Mouse (Mus musculus): Measurements from ENCODE around the gene Apobec2. TPM values are rescaled to one million over a fixed set of nuclear protein-coding genes. Genes with fewer than 3 reads are reported as not detected.

The Apobec2 gene
- polyA plus RNA-seq, 1 experiment from 2014 or later: 9.9 TPM

DNA sequence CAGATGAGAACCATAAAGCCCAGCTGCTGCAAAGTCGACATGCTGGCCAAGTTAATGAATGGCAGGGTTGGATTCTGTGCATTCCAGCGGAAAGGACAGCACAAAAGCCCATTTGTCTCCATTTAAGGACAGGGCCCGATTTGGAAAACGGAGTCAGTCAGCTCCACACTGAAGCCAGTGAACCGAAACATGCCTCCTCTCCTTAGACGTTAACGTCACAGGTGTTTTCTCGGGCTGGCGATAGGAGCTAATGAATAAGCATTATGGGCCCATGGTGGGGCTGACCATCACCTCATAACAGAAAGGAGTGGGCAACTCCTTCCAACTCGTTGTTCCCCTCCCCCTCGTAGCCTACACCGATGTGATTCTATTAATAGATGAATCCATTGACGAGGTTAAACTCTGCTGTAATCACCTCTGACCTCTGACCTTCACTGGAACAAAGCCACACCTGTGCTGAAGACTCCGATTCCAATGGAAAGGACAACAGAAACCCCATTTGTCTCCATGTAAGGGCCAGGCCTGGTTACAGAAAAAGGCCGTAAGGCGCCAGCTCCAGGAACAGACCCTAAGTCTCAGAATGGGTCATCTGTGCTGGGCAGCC is 10.9 kb upstream of the Apobec2 start:
- Histone ChIP-seq H3K4me2 (ENCODE audit: low read depth, low read length) (no peak overlapping the region), H3K4me1 (replicated peaks; ENCODE audit: control insufficient read depth, insufficient read depth, low read length) (no peaks in the 10 kb centered on the region), H3K27me3 (ENCODE audit: control insufficient read depth, insufficient read depth, low read depth, low read length) (no peaks in the 10 kb centered on the region), H3K27ac (ENCODE audit: low read length) (no peak overlapping the region), H3K9me3 (ENCODE audit: control insufficient read depth, low read length) (no peaks in the 10 kb centered on the region), H3K4me3 (ENCODE audit: low read length) (no peak overlapping the region), H3K9ac (ENCODE audit: low read length) (no peak overlapping the region), H3K36me3 (ENCODE audit: control insufficient read depth, insufficient read depth, low read length) (no peaks in the 10 kb centered on the region)
- no peak for ATAC-seq (ENCODE audit: low read depth)
- WGBS: 74% methylated on average over 16 of the region's 16 CpGs

- H3K9me3 ChIP-seq (ENCODE audit: control insufficient read depth, low read length): no peaks in the 10 kb centered on the region
- no peaks in the 10 kb centered on the region for H3K4me1 ChIP-seq (replicated peaks; ENCODE audit: control insufficient read depth, insufficient read depth, low read length)
- no peaks in the 10 kb centered on the region for H3K36me3 ChIP-seq (ENCODE audit: control insufficient read depth, insufficient read depth, low read length)
- WGBS: 57% methylated on average over 7 of the region's 7 CpGs
- no peak overlapping the region for H3K27ac ChIP-seq (ENCODE audit: low read length)
- H3K9ac ChIP-seq (ENCODE audit: low read length): no peak overlapping the region
- no peak overlapping the region for H3K4me3 ChIP-seq (ENCODE audit: low read length)
- no peak for ATAC-seq (ENCODE audit: low read depth)
- H3K4me2 ChIP-seq (ENCODE audit: low read depth, low read length): no peak overlapping the region
- H3K27me3 ChIP-seq (ENCODE audit: control insufficient read depth, insufficient read depth, low read depth, low read length): no peaks in the 10 kb centered on the region
These were observed 10.2 kb upstream of the Apobec2 start for GRCm38 (mm10) chr17:48442745-48443457.

DNA sequence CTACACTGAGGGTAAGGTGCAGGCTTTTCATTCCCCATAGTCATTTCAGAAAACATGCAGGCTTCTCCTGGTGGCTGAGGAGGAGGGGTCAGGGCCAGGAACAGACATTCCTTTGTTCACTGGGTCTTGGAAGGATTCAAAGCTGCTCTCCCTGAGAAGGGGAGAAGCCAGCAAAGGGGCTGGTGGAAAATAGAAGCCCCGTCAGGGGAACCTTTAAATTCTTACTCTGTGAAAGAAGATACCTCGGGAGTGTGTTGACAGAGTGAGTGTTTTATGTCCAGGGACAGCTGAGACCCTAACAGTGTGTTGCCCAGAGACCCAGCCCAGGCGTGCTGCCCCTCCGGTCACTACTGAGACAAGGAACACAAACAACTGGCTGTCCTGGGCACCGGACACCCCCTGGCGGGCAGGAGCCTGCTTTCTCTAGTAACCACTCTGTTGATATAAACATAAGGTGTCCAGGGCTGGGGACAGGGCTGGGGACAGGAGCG is 4.7 kb upstream of the Apobec2 start:
- 15% methylated on average over 7 of the region's 7 CpGs for WGBS
- Histone ChIP-seq H3K9me3 (ENCODE audit: control insufficient read depth, low read length) (no peaks in the 10 kb centered on the region), H3K27ac (ENCODE audit: low read length) (peak overlapping the region; percentile 50), H3K4me2 (ENCODE audit: low read depth, low read length) (no peak overlapping the region), H3K9ac (ENCODE audit: low read length) (no peak overlapping the region), H3K4me3 (ENCODE audit: low read length) (no peak overlapping the region), H3K27me3 (ENCODE audit: control insufficient read depth, insufficient read depth, low read depth, low read length) (no peaks in the 10 kb centered on the region), H3K4me1 (replicated peaks; ENCODE audit: control insufficient read depth, insufficient read depth, low read length) (peaks cover 14% of the 10 kb centered on the region), H3K36me3 (ENCODE audit: control insufficient read depth, insufficient read depth, low read length) (no peaks in the 10 kb centered on the region)
- ATAC-seq (ENCODE audit: low read depth): peak; percentile 34

GRCm38 (mm10) chr17:48436487-48436886 is 3.8 kb upstream of the Apobec2 start:
- Histone ChIP-seq H3K9me3 (ENCODE audit: control insufficient read depth, low read length) (no peaks in the 10 kb centered on the region), H3K36me3 (ENCODE audit: control insufficient read depth, insufficient read depth, low read length) (no peaks in the 10 kb centered on the region), H3K4me2 (ENCODE audit: low read depth, low read length) (no peak overlapping the region), H3K27me3 (ENCODE audit: control insufficient read depth, insufficient read depth, low read depth, low read length) (no peaks in the 10 kb centered on the region), H3K4me1 (replicated peaks; ENCODE audit: control insufficient read depth, insufficient read depth, low read length) (peaks cover 17% of the 10 kb centered on the region), H3K27ac (ENCODE audit: low read length) (peak overlapping the region; percentile 50; the same call in 1 of the 2 replicates), H3K4me3 (ENCODE audit: low read length) (no peak overlapping the region), H3K9ac (ENCODE audit: low read length) (no peak overlapping the region)
- ATAC-seq (ENCODE audit: low read depth): no peak
- WGBS: 45% methylated on average over 1 of the region's 1 CpGs

DNA sequence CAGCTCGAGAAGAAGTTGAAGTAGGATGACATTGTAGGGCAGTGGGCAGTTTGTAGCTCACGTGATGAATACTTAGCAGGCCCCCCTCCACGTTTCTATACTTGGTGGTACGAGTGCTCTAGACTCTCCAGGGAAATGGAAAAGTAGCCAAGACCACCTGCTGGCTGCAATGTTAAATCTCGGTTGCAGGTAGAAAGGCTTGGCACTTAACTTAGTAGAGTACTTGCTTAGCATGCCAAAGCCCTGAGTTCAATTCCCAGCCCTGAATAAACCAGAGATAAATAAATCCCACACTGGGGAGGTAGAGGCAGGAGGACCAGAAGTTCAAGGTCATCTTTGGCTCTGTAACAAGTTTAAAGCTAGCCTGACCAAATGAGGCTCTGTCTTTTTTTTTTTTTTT is 1.7 kb upstream of the Apobec2 start:
- H3K9me3 ChIP-seq (ENCODE audit: control insufficient read depth, low read length): no peaks in the 10 kb centered on the region
- no peak overlapping the region for H3K27ac ChIP-seq (ENCODE audit: low read length)
- ATAC-seq (ENCODE audit: low read depth): no peak
- no peak overlapping the region for H3K4me2 ChIP-seq (ENCODE audit: low read depth, low read length)
- WGBS: 68% methylated on average over 5 of the region's 5 CpGs
- H3K9ac ChIP-seq (ENCODE audit: low read length): no peak overlapping the region
- H3K36me3 ChIP-seq (ENCODE audit: control insufficient read depth, insufficient read depth, low read length): no peaks in the 10 kb centered on the region
- H3K4me1 ChIP-seq (replicated peaks; ENCODE audit: control insufficient read depth, insufficient read depth, low read length): peaks cover 28% of the 10 kb centered on the region
- no peak overlapping the region for H3K4me3 ChIP-seq (ENCODE audit: low read length)
- no peaks in the 10 kb centered on the region for H3K27me3 ChIP-seq (ENCODE audit: control insufficient read depth, insufficient read depth, low read depth, low read length)

DNA sequence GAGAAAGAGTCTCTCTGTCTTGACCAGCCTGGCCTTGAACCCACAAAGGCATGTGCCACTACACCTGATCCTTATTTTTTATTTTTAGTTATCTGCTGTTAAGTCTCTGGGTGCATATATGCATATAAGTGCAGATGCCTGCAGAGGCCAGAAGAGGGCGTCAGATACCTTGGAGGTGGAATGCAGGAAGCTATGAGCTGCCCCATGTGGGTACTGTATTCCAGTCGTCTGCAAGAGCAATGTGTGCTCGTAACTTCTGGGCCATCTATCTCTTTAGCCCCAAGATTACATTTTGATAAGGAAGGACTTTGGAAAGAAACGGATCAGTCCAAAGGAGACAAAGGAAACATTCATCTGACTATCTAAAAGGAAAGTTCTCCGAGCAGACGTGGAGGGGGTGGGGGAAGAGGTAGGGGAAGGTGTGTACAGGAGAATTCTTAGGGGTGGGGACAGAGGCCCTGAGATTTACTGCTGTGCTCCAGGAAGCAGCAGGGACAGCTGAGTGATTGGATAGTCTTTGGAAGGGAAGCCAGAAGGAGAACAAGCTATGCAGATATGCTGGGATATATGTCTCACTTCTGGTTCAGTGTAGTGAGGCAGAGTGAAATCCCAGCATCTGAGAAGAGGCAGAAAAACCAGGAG is 1.1 kb upstream of the Apobec2 start:
- WGBS: 41% methylated on average over 6 of the region's 6 CpGs
- H3K4me2 ChIP-seq (ENCODE audit: low read depth, low read length): no peak overlapping the region
- peaks cover 28% of the 10 kb centered on the region for H3K4me1 ChIP-seq (replicated peaks; ENCODE audit: control insufficient read depth, insufficient read depth, low read length)
- H3K36me3 ChIP-seq (ENCODE audit: control insufficient read depth, insufficient read depth, low read length): no peaks in the 10 kb centered on the region
- no peaks in the 10 kb centered on the region for H3K27me3 ChIP-seq (ENCODE audit: control insufficient read depth, insufficient read depth, low read depth, low read length)
- H3K27ac ChIP-seq (ENCODE audit: low read length): no peak overlapping the region
- H3K9ac ChIP-seq (ENCODE audit: low read length): no peak overlapping the region
- no peak overlapping the region for H3K4me3 ChIP-seq (ENCODE audit: low read length)
- ATAC-seq (ENCODE audit: low read depth): no peak
- no peaks in the 10 kb centered on the region for H3K9me3 ChIP-seq (ENCODE audit: control insufficient read depth, low read length)

DNA sequence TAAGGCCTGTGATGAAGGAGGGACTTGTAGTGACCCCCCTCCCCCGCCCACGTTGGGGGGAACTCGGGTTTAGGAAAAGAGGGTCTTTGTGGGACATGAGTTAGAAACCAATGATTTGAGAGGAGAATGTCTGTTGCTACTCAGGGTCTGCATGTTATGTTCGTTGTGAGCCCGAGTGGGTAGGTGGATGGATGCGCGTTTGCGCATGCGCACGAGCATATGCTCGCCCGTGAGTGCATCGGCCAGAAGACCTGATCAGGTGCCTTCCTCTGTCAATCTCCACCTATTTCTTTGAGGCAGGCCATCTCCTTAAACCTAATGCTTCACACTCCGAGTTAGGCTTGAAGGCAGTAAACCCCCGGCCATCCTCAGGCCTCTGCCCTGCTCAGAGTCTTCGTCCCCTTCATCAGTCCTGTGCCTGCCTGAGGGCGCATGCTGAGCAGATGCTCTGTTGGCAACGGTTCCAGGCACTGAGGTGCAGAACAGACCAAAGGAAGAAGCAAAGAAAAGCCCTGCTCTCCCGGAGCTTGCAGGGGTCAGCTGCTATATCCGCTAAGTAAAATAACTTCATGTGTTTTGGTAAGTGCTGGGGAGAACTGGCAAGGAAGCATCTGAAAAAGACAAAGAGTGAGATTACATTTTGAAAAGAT is 401 bp upstream of the Apobec2 start:
- 67% methylated on average over 20 of the region's 20 CpGs for WGBS
- ATAC-seq (ENCODE audit: low read depth): no peak
- H3K4me3 ChIP-seq (ENCODE audit: low read length): no peak overlapping the region
- H3K4me2 ChIP-seq (ENCODE audit: low read depth, low read length): no peak overlapping the region
- H3K9ac ChIP-seq (ENCODE audit: low read length): no peak overlapping the region
- no peak overlapping the region for H3K27ac ChIP-seq (ENCODE audit: low read length)
- H3K4me1 ChIP-seq (replicated peaks; ENCODE audit: control insufficient read depth, insufficient read depth, low read length): peaks cover 28% of the 10 kb centered on the region
- H3K27me3 ChIP-seq (ENCODE audit: control insufficient read depth, insufficient read depth, low read depth, low read length): no peaks in the 10 kb centered on the region
- no peaks in the 10 kb centered on the region for H3K36me3 ChIP-seq (ENCODE audit: control insufficient read depth, insufficient read depth, low read length)
- no peaks in the 10 kb centered on the region for H3K9me3 ChIP-seq (ENCODE audit: control insufficient read depth, low read length)

- no peaks in the 10 kb centered on the region for H3K36me3 ChIP-seq (ENCODE audit: control insufficient read depth, insufficient read depth, low read length)
- no peaks in the 10 kb centered on the region for H3K9me3 ChIP-seq (ENCODE audit: control insufficient read depth, low read length)
- no peak overlapping the region for H3K4me3 ChIP-seq (ENCODE audit: low read length)
- ATAC-seq (ENCODE audit: low read depth): no peak
- H3K4me2 ChIP-seq (ENCODE audit: low read depth, low read length): no peak overlapping the region
- WGBS: 69% methylated on average over 5 of the region's 5 CpGs
- H3K9ac ChIP-seq (ENCODE audit: low read length): no peak overlapping the region
- peaks cover 34% of the 10 kb centered on the region for H3K4me1 ChIP-seq (replicated peaks; ENCODE audit: control insufficient read depth, insufficient read depth, low read length)
- H3K27ac ChIP-seq (ENCODE audit: low read length): no peak overlapping the region
- no peaks in the 10 kb centered on the region for H3K27me3 ChIP-seq (ENCODE audit: control insufficient read depth, insufficient read depth, low read depth, low read length)
These were observed 1.7 kb downstream of the Apobec2 start for GRCm38 (mm10) chr17:48431054-48431453.

GRCm38 (mm10) chr17:48430394-48430793 is 2.3 kb downstream of the Apobec2 start:
- no peak overlapping the region for H3K4me3 ChIP-seq (ENCODE audit: low read length)
- 19% methylated on average over 5 of the region's 5 CpGs for WGBS
- peak overlapping the region; percentile 35 for H3K27ac ChIP-seq (ENCODE audit: low read length)
- peak; percentile 26; the same call in 1 of the 2 replicates for ATAC-seq (ENCODE audit: low read depth)
- H3K9me3 ChIP-seq (ENCODE audit: control insufficient read depth, low read length): no peaks in the 10 kb centered on the region
- H3K36me3 ChIP-seq (ENCODE audit: control insufficient read depth, insufficient read depth, low read length): no peaks in the 10 kb centered on the region
- no peak overlapping the region; the same call in 1 of the 2 replicates for H3K9ac ChIP-seq (ENCODE audit: low read length)
- H3K4me2 ChIP-seq (ENCODE audit: low read depth, low read length): 0 out of 2 replicates have a peak overlapping the region, but pooled peaks have one; percentile 3
- no peaks in the 10 kb centered on the region for H3K27me3 ChIP-seq (ENCODE audit: control insufficient read depth, insufficient read depth, low read depth, low read length)
- peaks cover 40% of the 10 kb centered on the region for H3K4me1 ChIP-seq (replicated peaks; ENCODE audit: control insufficient read depth, insufficient read depth, low read length)
